Mouse (Mus musculus) forebrain, postnatal 0 days (tissue): ENCODE measurements around the gene Bace1. TPM values are rescaled to one million over a fixed set of nuclear protein-coding genes. Genes with fewer than 3 reads are reported as not detected.

ENCODE experiments used
- ATAC-seq: fragments of 200-750 bp; cut with Nextera tagmentation; 2 replicates; pipeline ENCODE4 v1.8.0; 2017; ENCODE audit warnings: mild to moderate bottlenecking, moderate library complexity
- DNase-seq: peaks from one replicate; pipeline ENCODE4 v3.0.0-alpha.2; 2015
- H3K27ac ChIP-seq: fragments of 300-500 bp; sonication (generic); 2 replicates; pipeline ENCODE4 v1.5.1; 2014; ENCODE audit warnings: low read depth, mild to moderate bottlenecking, antibody characterized with exemption, low read length, moderate library complexity, mixed read lengths
- H3K27me3 ChIP-seq: fragments of 300-500 bp; sonication (generic); 2 replicates; pipeline ENCODE4 v1.6.1; 2014; ENCODE audit warnings: mild to moderate bottlenecking, low read length, mixed read lengths; ENCODE audit not compliant: insufficient read depth
- H3K36me3 ChIP-seq: fragments of 300-500 bp; sonication (generic); 2 replicates; pipeline ENCODE4 v1.6.1; 2014; ENCODE audit warnings: mild to moderate bottlenecking, moderate library complexity; ENCODE audit not compliant: insufficient read depth
- H3K4me1 ChIP-seq: fragments of 300-500 bp; sonication (generic); 2 replicates; pipeline ENCODE4 v1.6.1; 2014; ENCODE audit warnings: antibody characterized with exemption; ENCODE audit not compliant: insufficient read depth
- H3K4me2 ChIP-seq: fragments of 300-500 bp; sonication (generic); 2 replicates; pipeline ENCODE4 v1.6.1; 2014; ENCODE audit warnings: low read depth, mild to moderate bottlenecking, moderate library complexity
- H3K4me3 ChIP-seq: fragments of 300-500 bp; sonication (generic); 2 replicates; pipeline ENCODE4 v1.5.1; 2014; ENCODE audit warnings: low read depth, low read length, mixed read lengths
- H3K9ac ChIP-seq: fragments of 300-500 bp; sonication (generic); 2 replicates; pipeline ENCODE4 v1.6.1; 2014; ENCODE audit warnings: mild to moderate bottlenecking
- H3K9me3 ChIP-seq: fragments of 300-500 bp; sonication (generic); 2 replicates; pipeline ENCODE4 v1.6.1; 2016; ENCODE audit warnings: low read length
- CTCF ChIP-seq: sonication (generic); IDR thresholded peaks from 2 replicates; pipeline ENCODE4 v1.5.1; 2016; ENCODE audit warnings: antibody characterized with exemption, control low read depth, low read depth
- WGBS: fragments of 180-500 bp; shearing (Covaris S2); extraction: QIAGEN DNeasy Blood & Tissue Kit; methylation state at CpG from one replicate; pipeline ENCODE4 v1.1.7; 2014; 5-methylcytosine and 5-hydroxymethylcytosine counted together
- polyA plus RNA-seq: library from polyadenylated mRNA; unstranded; fragments of >200 nt; fragmentation: Nextera tagmentation; extraction: Ambion mirVana; gene quantifications from 2 replicates; pipeline ENCODE4 v1.2.1, GENCODE M21; 2015
- total RNA-seq: library from RNA; depleted of rRNA; stranded (reverse); fragments of >200 nt; gene quantifications from 2 replicates; pipeline ENCODE4 v1.2.3, GENCODE M21; 2014; rRNA removed

Gene Bace1
- total RNA-seq (40.9 and 48.5 TPM in 2 replicates), polyA plus RNA-seq (25.1 and 39.1 TPM in 2 replicates)

DNA sequence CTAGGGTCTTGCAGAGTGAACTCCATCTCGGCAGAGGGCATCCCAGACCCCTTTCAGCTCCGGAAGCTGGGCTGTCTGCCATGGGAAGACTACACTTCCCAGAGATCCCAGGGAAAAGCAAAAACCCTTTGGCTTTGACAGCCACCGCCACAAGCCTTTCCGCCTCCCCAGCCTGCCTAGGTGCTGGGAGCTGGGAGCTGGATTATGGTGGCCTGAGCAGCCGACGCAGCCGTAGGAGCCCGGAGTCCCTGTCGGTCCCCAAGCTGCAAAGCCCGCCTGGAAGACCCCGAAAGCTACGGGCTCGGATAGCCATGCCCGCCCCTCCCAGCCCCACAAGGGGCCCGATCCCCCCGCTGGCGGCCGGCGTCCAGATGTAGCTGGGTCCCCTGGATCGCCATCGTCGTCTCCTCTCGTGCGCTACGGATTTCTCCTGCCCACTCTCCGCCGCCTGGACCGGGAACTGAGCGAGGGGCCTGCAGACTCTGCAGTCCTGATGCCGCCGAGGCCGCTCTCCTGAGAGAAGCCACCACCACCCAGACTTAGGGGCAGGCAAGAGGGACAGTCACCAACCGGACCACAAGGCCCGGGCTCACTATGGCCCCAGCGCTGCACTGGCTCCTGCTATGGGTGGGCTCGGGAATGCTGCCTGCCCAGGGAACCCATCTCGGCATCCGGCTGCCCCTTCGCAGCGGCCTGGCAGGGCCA lies at the start of gene Bace1:
Bace1 (plus strand) TSS at position 147 of the 705 bp plus-strand sequence.
- Histone ChIP-seq H3K27me3 (no peaks in the 10 kb centered on the region), H3K27ac (peak within 1 kb of the TSS; percentile 85), H3K36me3 (no peaks in the 10 kb centered on the region), H3K9ac (peak within 1 kb of the TSS; percentile 91), H3K4me3 (peak within 1 kb of the TSS; percentile 90), H3K4me2 (peak within 1 kb of the TSS; percentile 92), H3K4me1 (peaks cover 29% of the 10 kb centered on the region), H3K9me3 (no peaks in the 10 kb centered on the region)
- under 1% methylated on average over 40 of the region's 40 CpGs for WGBS
- DNase-seq (peak; percentile 95), ATAC-seq (peak; percentile 95)
- TF ChIP-seq CTCF, result peak; percentile 69

DNA sequence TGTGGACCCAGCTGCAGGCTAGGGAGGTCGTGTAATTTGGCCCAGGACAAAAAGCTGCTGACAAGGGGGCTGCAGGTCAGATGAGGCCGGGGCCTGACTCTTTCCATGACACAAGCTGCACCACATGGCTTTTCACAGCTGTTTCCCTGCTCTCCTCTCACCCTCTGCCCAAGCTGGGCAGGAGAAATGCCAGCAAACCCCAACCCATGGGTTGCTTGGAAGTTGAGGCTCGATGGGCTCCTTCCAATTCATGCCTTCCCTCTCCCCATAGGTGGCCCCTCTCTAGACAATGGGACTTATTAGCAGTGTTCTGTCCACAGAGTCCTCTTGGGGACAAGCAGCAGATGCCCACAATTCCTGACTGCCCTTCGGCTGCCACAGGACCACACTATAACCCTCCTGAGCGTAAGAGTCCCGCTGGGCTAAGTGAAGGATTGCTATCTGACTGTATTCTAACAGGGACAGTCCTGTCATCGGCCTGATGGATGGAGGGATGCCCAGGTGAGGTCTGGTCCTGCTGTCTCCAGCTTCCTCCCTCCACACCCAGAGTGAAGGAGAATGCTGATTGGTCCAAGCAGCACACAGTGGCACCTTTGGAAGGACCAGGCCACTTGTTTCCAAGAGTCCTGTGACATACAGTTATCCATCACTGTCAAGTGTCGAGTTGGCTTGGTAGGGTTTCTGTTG lies 46.8 kb upstream of the Bace1 start:
- 82% methylated on average over 8 of the region's 8 CpGs for WGBS
- TF ChIP-seq CTCF, result no peak
- ATAC-seq (no peak), DNase-seq (no peak)
- no peak overlapping the region for H3K4me2 ChIP-seq
- no peak overlapping the region for H3K27ac ChIP-seq
- H3K36me3 ChIP-seq, result 0 out of 2 replicates have a peak, but pooled peaks cover 17% of the 10 kb centered on the region
- H3K4me1 ChIP-seq, result no peaks in the 10 kb centered on the region
- H3K27me3 ChIP-seq, result no peaks in the 10 kb centered on the region
- H3K9me3 ChIP-seq, result no peaks in the 10 kb centered on the region
- H3K9ac ChIP-seq, result no peak overlapping the region
- H3K4me3 ChIP-seq, result no peak overlapping the region

DNA sequence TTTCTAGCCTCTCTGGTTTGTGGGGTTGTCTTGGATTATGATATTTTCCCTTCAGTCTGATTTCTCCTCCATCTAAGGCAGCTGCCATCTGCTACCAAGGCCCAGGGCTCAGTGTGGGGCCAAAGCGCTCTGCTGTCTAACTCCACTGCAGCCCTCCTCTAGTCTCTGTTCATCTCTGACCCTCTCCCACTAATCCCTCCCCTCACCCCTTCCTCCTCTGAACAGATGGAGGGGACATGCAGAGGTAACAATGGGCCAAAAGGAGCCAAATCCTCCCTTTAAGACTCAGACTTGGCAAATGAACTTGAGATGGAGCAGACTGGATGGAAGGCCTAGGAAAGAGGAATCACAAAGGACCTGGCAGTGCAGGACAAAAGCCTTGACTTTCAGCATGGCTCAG lies 46.1 kb upstream of the Bace1 start:
- DNase-seq, result no peak
- H3K9me3 ChIP-seq, result no peaks in the 10 kb centered on the region
- H3K4me1 ChIP-seq, result no peaks in the 10 kb centered on the region
- no peak overlapping the region for H3K4me2 ChIP-seq
- no peak for TF ChIP-seq CTCF
- H3K4me3 ChIP-seq, result no peak overlapping the region
- H3K36me3 ChIP-seq, result 0 out of 2 replicates have a peak, but pooled peaks cover 11% of the 10 kb centered on the region
- ATAC-seq, result no peak
- H3K9ac ChIP-seq, result no peak overlapping the region
- WGBS, result 74% methylated on average over 1 of the region's 1 CpGs
- H3K27ac ChIP-seq, result no peak overlapping the region
- no peaks in the 10 kb centered on the region for H3K27me3 ChIP-seq

DNA sequence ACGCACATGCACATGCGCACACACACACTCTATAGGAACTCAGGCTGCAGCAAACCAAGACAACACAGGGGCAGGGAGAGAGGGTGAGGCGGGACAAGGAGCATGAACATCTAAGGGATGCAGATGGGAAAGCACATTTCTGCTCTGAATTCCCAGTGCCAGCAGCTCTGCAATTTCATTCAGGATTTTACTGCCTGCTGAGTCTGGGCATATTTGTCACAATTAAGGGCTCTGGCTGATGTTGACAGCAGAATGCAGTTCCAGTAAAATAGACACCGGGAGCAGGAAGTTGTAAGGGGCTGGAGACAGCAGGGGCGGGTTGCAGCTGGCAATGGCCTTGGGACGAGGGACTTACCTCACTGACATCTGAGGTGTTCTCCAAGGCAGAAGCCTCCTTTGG lies 44.7 kb upstream of the Bace1 start:
- TF ChIP-seq CTCF, result no peak
- peak; percentile 21 for DNase-seq
- Histone ChIP-seq H3K27me3 (no peaks in the 10 kb centered on the region), H3K9ac (no peak overlapping the region), H3K4me1 (peaks cover 9% of the 10 kb centered on the region), H3K36me3 (0 out of 2 replicates have a peak, but pooled peaks cover 9% of the 10 kb centered on the region), H3K9me3 (no peaks in the 10 kb centered on the region), H3K4me2 (no peak overlapping the region), H3K27ac (no peak overlapping the region), H3K4me3 (no peak overlapping the region)
- WGBS, result 74% methylated on average over 6 of the region's 6 CpGs
- ATAC-seq, result no peak

DNA sequence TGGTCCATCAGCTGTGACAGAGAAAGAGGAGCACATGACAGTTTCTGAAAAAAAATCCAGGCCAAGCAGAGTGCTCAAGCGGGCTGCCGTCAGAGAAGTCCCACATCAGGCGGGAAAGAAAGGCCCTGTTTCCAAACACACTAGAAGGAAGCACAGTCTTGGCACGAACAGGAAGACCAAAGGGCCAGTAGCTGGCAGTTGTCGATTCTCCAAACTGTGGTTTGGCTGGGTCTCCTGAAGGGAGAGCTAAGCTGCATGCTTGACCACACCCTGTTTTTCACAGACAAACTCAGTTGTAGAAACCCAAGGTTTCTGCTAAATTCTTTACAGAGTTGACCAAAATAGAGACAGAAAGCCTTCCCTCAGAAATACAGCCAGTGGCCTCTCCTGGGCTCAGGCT lies 42.7 kb upstream of the Bace1 start:
- Histone ChIP-seq H3K9me3 (no peaks in the 10 kb centered on the region), H3K4me1 (peaks cover 10% of the 10 kb centered on the region), H3K4me3 (no peak overlapping the region), H3K9ac (no peak overlapping the region), H3K27ac (no peak overlapping the region), H3K27me3 (no peaks in the 10 kb centered on the region), H3K36me3 (peaks cover 12% of the 10 kb centered on the region; the same call in 1 of the 2 replicates), H3K4me2 (no peak overlapping the region)
- no peak for TF ChIP-seq CTCF
- 80% methylated on average over 5 of the region's 5 CpGs for WGBS
- no peak for DNase-seq
- no peak for ATAC-seq

DNA sequence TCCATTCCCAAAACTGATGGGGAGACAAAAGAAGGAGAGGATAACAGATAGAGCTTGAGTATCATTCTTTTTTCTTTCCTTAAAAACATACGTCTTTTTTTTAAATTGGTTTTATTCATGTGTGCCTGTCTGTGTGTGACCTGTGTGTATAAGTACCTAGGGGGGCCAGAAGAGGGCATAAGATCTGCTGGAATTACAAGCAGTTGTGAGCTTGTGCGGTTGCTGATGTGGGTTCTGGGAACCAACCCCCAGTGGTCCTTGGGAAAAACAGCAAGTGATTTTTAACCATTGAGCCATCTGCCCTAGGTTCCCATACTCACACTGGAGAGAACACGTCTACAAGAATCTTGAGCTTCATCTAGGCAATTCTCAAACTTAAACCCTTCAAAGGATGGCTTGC lies 41.1 kb upstream of the Bace1 start:
- no peak overlapping the region for H3K27ac ChIP-seq
- ATAC-seq (no peak), DNase-seq (no peak)
- WGBS, result 67% methylated on average over 3 of the region's 3 CpGs
- H3K4me3 ChIP-seq, result no peak overlapping the region
- H3K36me3 ChIP-seq, result peaks cover 12% of the 10 kb centered on the region; the same call in 1 of the 2 replicates
- H3K27me3 ChIP-seq, result no peaks in the 10 kb centered on the region
- H3K4me1 ChIP-seq, result peaks cover 10% of the 10 kb centered on the region
- 0 out of 2 replicates have a peak, but pooled peaks have one; percentile 39 for TF ChIP-seq CTCF
- no peak overlapping the region for H3K4me2 ChIP-seq
- no peak overlapping the region for H3K9ac ChIP-seq
- H3K9me3 ChIP-seq, result no peaks in the 10 kb centered on the region
